Mouse (Mus musculus): ENCODE results near the gene Pip4k2b. TPM values are rescaled to one million over a fixed set of nuclear protein-coding genes. Genes with fewer than 3 reads are reported as not detected.
"Not testable (repeated sequence)": the region's sequence is repeated elsewhere in the genome, so short reads cannot be mapped to it uniquely, and the experiment has no call there.

The Pip4k2b gene
- total and polyA plus RNA-seq, 2 experiments from 2014 or later = 5.2 to 166 TPM

DNA sequence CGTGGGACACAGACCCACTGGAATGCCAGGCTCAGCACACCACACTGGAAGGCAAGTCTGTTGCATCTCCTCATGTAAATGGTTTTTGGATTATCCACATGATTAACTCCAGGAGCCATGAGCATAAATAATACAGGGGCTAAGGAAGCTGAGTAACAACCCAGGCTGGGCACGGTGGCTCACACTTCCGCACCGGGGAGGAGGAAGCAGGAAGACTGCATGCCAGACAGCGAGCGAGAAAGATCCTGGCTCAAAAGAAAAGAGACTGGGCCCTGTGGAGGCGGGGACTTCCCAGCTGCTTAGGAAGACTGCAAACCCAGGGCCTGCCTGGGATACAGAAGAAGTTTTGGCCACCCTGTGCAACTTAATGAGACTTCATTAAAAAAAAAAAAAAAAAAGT lies 4.3 kb downstream of the Pip4k2b start:
- 32% methylated on average over 7 of the region's 7 CpGs for WGBS
- Histone ChIP-seq H3K9ac (replicated peaks; ENCODE audit: low read length, poor library complexity, severe bottlenecking) (no peak overlapping the region), H3K27me3 (ENCODE audit: insufficient read depth, low read length) (no peaks in the 10 kb centered on the region), H3K4me3 (ENCODE audit: low read depth, low read length) (no peak overlapping the region), H3K9me3 (ENCODE audit: low read length) (no peaks in the 10 kb centered on the region), H3K4me2 (ENCODE audit: low read depth, low read length, poor library complexity, severe bottlenecking) (no peak overlapping the region), H3K36me3 (ENCODE audit: insufficient read depth, low read length) (no peaks in the 10 kb centered on the region), H3K4me1 (ENCODE audit: insufficient read depth, low read length) (peaks cover 17% of the 10 kb centered on the region), H3K27ac (ENCODE audit: low read depth, low read length) (no peak overlapping the region)
- DNase-seq (ENCODE audit: low spot score) = no peak
- no peak for ATAC-seq (ENCODE audit: low FRiP score)
- no peak for TF ChIP-seq CTCF (IDR thresholded peaks at IDR 0.05)

DNA sequence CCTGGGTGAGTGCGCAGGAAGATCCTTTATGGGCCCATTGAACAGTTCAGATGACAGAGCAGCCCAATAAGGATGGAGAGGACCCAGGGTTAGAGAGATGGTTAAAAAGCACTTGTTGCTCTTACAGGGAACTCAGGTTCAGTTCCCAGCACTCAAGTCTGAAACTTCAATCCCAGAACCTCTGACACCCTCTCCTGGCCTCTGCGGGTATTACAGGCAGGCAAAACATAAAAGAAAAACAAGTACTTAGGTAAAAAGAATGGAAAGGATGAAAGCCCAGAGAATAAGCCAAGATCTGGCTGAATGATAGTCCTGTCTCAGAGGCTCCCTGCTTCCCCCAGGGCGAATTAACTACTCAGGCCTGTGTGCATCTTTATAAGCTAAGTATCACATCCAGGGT lies 5.3 kb downstream of the Pip4k2b start:
- H3K4me2 ChIP-seq (ENCODE audit: low read depth, low read length, poor library complexity, severe bottlenecking) = no peak overlapping the region
- no peaks in the 10 kb centered on the region for H3K9me3 ChIP-seq (ENCODE audit: low read length)
- DNase-seq (ENCODE audit: low spot score) (no peak), ATAC-seq (ENCODE audit: low FRiP score) (no peak)
- TF ChIP-seq CTCF (IDR thresholded peaks at IDR 0.05) = peak; percentile 34
- peaks cover 17% of the 10 kb centered on the region for H3K4me1 ChIP-seq (ENCODE audit: insufficient read depth, low read length)
- no peaks in the 10 kb centered on the region for H3K27me3 ChIP-seq (ENCODE audit: insufficient read depth, low read length)
- H3K36me3 ChIP-seq (ENCODE audit: insufficient read depth, low read length) = no peaks in the 10 kb centered on the region
- H3K9ac ChIP-seq (replicated peaks; ENCODE audit: low read length, poor library complexity, severe bottlenecking) = no peak overlapping the region
- WGBS = 87% methylated on average over 3 of the region's 3 CpGs
- H3K27ac ChIP-seq (ENCODE audit: low read depth, low read length) = no peak overlapping the region
- H3K4me3 ChIP-seq (ENCODE audit: low read depth, low read length) = no peak overlapping the region

DNA sequence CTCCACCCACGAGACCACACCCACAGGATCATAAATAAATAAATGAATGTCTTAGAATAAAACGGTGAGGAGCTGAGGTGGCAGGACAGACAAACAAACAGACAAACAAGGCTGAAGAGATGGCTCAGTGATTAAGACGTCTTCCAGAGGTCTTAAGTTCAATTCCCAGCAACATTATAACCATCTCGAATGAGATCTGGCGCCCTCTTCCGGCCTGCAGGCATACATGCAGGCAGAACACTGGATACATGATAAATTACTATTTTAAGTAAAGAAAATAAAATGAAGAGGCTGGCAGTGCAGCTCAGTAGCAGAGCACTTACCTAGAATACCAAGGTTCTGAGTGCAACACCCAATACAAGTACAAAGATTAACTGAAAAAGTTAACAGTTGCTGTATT lies 5.8 kb downstream of the Pip4k2b start:
- H3K4me3 ChIP-seq (ENCODE audit: low read depth, low read length) = no peak overlapping the region
- 68% methylated on average over 6 of the region's 6 CpGs for WGBS

DNA sequence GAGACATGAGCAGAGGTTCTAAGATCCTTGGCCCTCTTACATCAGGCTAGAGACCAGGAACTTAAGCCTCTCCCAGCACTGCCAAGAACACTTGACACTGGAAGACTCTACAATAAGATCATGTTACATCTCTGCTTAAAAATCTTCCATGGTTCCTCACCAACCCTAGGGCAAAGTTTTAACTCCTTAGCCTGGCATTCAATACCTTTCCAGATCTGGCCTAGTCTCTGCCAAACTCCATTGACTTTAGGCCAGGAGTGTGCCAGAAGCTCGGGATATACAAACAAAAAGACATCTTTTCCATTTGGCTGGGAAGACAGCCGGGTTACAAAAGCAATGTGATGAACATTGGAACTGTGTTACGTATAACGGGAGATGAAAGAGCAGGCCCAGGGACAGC lies 6.9 kb downstream of the Pip4k2b start:
- Histone ChIP-seq H3K27ac (ENCODE audit: low read depth, low read length) (no peak overlapping the region), H3K27me3 (ENCODE audit: insufficient read depth, low read length) (no peaks in the 10 kb centered on the region), H3K4me2 (ENCODE audit: low read depth, low read length, poor library complexity, severe bottlenecking) (no peak overlapping the region), H3K9ac (replicated peaks; ENCODE audit: low read length, poor library complexity, severe bottlenecking) (no peak overlapping the region), H3K4me1 (ENCODE audit: insufficient read depth, low read length) (peaks cover 6% of the 10 kb centered on the region), H3K9me3 (ENCODE audit: low read length) (no peaks in the 10 kb centered on the region), H3K4me3 (ENCODE audit: low read depth, low read length) (no peak overlapping the region), H3K36me3 (ENCODE audit: insufficient read depth, low read length) (no peaks in the 10 kb centered on the region; the same call in 1 of the 2 replicates)
- 57% methylated on average over 4 of the region's 4 CpGs for WGBS
- no peak for DNase-seq (ENCODE audit: low spot score)
- no peak for TF ChIP-seq CTCF (IDR thresholded peaks at IDR 0.05)
- ATAC-seq (ENCODE audit: low FRiP score) = no peak

More for the DNA sequence above, 5.8 kb downstream of the Pip4k2b start:
- no peak overlapping the region for H3K27ac ChIP-seq (ENCODE audit: low read depth, low read length)
- ATAC-seq (ENCODE audit: low FRiP score) (no peak), DNase-seq (ENCODE audit: low spot score) (no peak)
- H3K27me3 ChIP-seq (ENCODE audit: insufficient read depth, low read length) = no peaks in the 10 kb centered on the region
- H3K4me2 ChIP-seq (ENCODE audit: low read depth, low read length, poor library complexity, severe bottlenecking) = no peak overlapping the region
- no peaks in the 10 kb centered on the region for H3K9me3 ChIP-seq (ENCODE audit: low read length)
- H3K4me1 ChIP-seq (ENCODE audit: insufficient read depth, low read length) = peaks cover 17% of the 10 kb centered on the region
- H3K36me3 ChIP-seq (ENCODE audit: insufficient read depth, low read length) = no peaks in the 10 kb centered on the region
- H3K9ac ChIP-seq (replicated peaks; ENCODE audit: low read length, poor library complexity, severe bottlenecking) = no peak overlapping the region
- TF ChIP-seq CTCF (IDR thresholded peaks at IDR 0.05) = peak; percentile 56

DNA sequence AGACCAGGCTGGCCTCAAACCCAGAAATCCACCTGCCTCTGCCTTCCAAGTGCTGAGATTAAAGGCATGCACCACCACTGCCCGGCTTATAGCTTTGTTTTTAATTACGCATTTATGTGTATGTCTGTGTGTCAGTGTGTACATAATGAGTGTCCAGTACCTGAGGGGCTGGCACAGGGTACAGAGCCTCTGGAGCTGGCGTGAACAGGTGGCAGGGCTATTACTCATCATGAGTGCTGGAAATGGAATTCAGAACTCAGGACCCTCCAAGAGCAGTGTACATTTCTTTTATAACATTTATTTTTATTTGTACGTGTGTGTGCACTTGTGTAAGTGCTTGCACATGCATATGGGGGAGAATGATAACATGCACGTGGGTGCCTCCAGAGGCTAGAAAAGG lies 7.9 kb downstream of the Pip4k2b start:
- Histone ChIP-seq H3K36me3 (ENCODE audit: insufficient read depth, low read length) (peaks cover 6% of the 10 kb centered on the region), H3K27me3 (ENCODE audit: insufficient read depth, low read length) (no peaks in the 10 kb centered on the region), H3K9me3 (ENCODE audit: low read length) (no peaks in the 10 kb centered on the region), H3K9ac (replicated peaks; ENCODE audit: low read length, poor library complexity, severe bottlenecking) (no peak overlapping the region), H3K4me3 (ENCODE audit: low read depth, low read length) (no peak overlapping the region), H3K4me1 (ENCODE audit: insufficient read depth, low read length) (no peaks in the 10 kb centered on the region; the same call in 1 of the 2 replicates), H3K4me2 (ENCODE audit: low read depth, low read length, poor library complexity, severe bottlenecking) (no peak overlapping the region), H3K27ac (ENCODE audit: low read depth, low read length) (no peak overlapping the region)
- no peak for ATAC-seq (ENCODE audit: low FRiP score)
- no peak for DNase-seq (ENCODE audit: low spot score)
- 86% methylated on average over 5 of the region's 5 CpGs for WGBS
- no peak for TF ChIP-seq CTCF (IDR thresholded peaks at IDR 0.05)

DNA sequence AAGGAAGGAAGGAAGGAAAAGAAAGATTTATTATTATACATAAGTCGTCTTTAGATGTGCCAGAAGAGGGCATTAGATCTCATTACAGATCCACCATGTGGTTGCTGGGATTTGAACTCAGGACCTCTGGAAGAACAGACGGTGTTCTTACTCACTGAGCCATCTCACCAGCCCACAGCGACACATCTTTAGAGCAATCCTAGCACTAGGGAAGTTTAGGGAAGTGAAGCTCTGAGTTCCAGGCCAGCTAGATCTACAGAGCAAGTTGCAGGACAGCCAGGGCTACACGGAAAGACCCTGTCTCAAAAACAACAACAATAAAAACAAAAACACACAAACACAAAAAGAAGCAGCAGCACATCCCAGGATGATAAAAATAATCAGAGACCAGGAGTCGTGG lies 9.7 kb downstream of the Pip4k2b start:
- not testable (repeated sequence) for H3K27ac ChIP-seq (ENCODE audit: low read depth, low read length); H3K9ac ChIP-seq (replicated peaks; ENCODE audit: low read length, poor library complexity, severe bottlenecking); H3K9me3 ChIP-seq (ENCODE audit: low read length); H3K27me3 ChIP-seq (ENCODE audit: insufficient read depth, low read length); ATAC-seq (ENCODE audit: low FRiP score); H3K4me2 ChIP-seq (ENCODE audit: low read depth, low read length, poor library complexity, severe bottlenecking); H3K4me3 ChIP-seq (ENCODE audit: low read depth, low read length); H3K4me1 ChIP-seq (ENCODE audit: insufficient read depth, low read length); DNase-seq (ENCODE audit: low spot score)
- 86% methylated on average over 5 of the region's 5 CpGs for WGBS
- peaks cover 18% of the 10 kb centered on the region for H3K36me3 ChIP-seq (ENCODE audit: insufficient read depth, low read length)
